21 mouse cellular contexts compared by ENCODE assay signal in genomic region chr11:62710657-62711056, GRCm38 (mm10). TPM values are rescaled to one million over a fixed set of nuclear protein-coding genes. Genes with fewer than 3 reads are reported as not detected.
"Had no signal": no experiment of that assay in that cellular context is flagged by ENCODE, and none has a peak within 500 bp of the region (broad histone marks: within the 10 kb centered on the region; RNA-seq: fewer than 3 reads in every experiment).

No protein-coding gene starts in this region.

- ATAC-seq: midbrain, embryonic 16.5 days had no signal

- H3K4me2 ChIP-seq: limb, embryonic 13.5 days; midbrain, embryonic 12.5 days; neural tube, embryonic 13.5 days had no signal

- H3K27ac ChIP-seq: limb, embryonic 13.5 days; liver, embryonic 14.5 days; midbrain, embryonic 12.5 days; neural tube, embryonic 13.5 days had no signal

- H3K4me1 ChIP-seq: midbrain, embryonic 12.5 days; neural tube, embryonic 13.5 days had no signal

- H3K9ac ChIP-seq: limb, embryonic 13.5 days; liver, embryonic 14.5 days; midbrain, embryonic 12.5 days; neural tube, embryonic 13.5 days had no signal

- DNase-seq: left cerebral cortex, postnatal 4 days; lung, adult 18-20 months; retina, postnatal 1 day; right cerebral cortex, postnatal 4 days; spleen, adult 18-20 months; thymus, adult 18-20 months; thymus, postnatal 14 days had no signal

- H3K27me3 ChIP-seq: limb, embryonic 13.5 days; midbrain, embryonic 12.5 days; neural tube, embryonic 13.5 days had no signal

- H3K9me3 ChIP-seq: limb, embryonic 13.5 days; midbrain, embryonic 12.5 days; neural tube, embryonic 13.5 days had no signal

- H3K4me3 ChIP-seq: limb, embryonic 13.5 days; midbrain, embryonic 12.5 days; neural tube, embryonic 13.5 days had no signal

RNA-seq across cellular contexts. Expression of gene Gm10428, which starts 42.2 kb away (rescaled TPM):
- total RNA-seq: layer of hippocampus, adult 8-10 months; layer of hippocampus, postnatal 14 days; left cerebral cortex, adult 18-20 months; left cerebral cortex, postnatal 10 days; left cerebral cortex, postnatal 4 days; liver, adult 2 months; megakaryocyte-erythroid progenitor cell, adult 5-6 weeks had no signal
- polyA plus RNA-seq: large intestine, adult 2 months; limb, embryonic 13.5 days; liver, adult 2 months; liver, embryonic 14.5 days; lung, embryonic 16.5 days; midbrain, embryonic 12.5 days; midbrain, embryonic 16.5 days; neural tube, embryonic 13.5 days; stomach, embryonic 14.5 days had no signal
